ENCODE assay signal across 8 mouse cellular contexts in the genomic region with DNA sequence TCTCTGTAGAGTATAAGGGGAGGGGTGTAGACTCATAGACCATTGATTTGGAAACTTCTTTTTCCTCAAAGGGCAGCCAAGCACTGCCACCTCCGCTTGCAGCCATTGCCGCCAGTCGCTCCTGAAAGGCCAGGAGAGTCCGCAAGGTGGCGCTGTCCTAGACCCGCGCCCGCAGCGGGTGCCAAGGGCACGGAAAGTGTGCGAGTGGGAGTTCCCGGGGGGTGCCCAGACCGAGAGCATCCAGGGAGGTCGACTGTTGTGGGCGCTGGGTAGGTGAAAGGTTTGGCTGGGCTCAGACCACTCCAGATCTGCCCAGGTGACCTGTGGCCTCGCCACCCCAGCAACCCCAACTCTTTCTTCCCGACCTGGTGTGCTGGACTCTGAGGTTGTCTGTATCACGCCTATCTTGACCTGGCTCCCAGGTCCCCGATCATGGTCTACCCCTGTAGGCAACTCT. TPM values are rescaled to one million over a fixed set of nuclear protein-coding genes. Genes with fewer than 3 reads are reported as not detected.
DNase-seq lines count a peak whose midpoint lies in the region; ATAC-seq and TF ChIP-seq lines count a peak whose summit lies in the region.

No protein-coding gene starts in this region.

- TF ChIP-seq POLR2A in olfactory bulb, adult 2 months (IDR thresholded peaks at IDR 0.05; ENCODE audit: insufficient read depth, low read depth, low read length), result no peak

- no peaks in the 10 kb centered on the region for H3K9me3 ChIP-seq in forebrain, embryonic 12.5 days
- H3K9me3 ChIP-seq in lung, embryonic 15.5 days, result no peaks in the 10 kb centered on the region

- peak overlapping the region; percentile 61 for H3K9ac ChIP-seq in forebrain, embryonic 12.5 days
- peak overlapping the region; percentile 53 for H3K9ac ChIP-seq in lung, embryonic 15.5 days

- intact Hi-C loops in heart, postnatal 36 days (cut with DNase I), result loop anchor here (5.0 kb wide), 2 partner anchors 70 to 95 kb away; no protein-coding TSS in a partner anchor

- peak overlapping the region; percentile 95 for H3K4me2 ChIP-seq in forebrain, embryonic 12.5 days
- peak overlapping the region; percentile 91 for H3K4me2 ChIP-seq in lung, embryonic 15.5 days

- no peak overlapping the region for H3K27ac ChIP-seq in forebrain, embryonic 12.5 days
- peak overlapping the region; percentile 95 for H3K27ac ChIP-seq in layer of hippocampus, adult 2 months
- H3K27ac ChIP-seq in lung, embryonic 15.5 days, result no peak overlapping the region
- H3K27ac ChIP-seq in olfactory bulb, adult 2 months (ENCODE audit: insufficient read depth, low read depth, low read length), result peak overlapping the region; percentile 87

- H3K4me3 ChIP-seq in forebrain, embryonic 12.5 days (replicated peaks), result peak overlapping the region; percentile 59
- peak overlapping the region; percentile 78 for H3K4me3 ChIP-seq in layer of hippocampus, adult 2 months
- peak overlapping the region; percentile 51 for H3K4me3 ChIP-seq in lung, embryonic 15.5 days
- peak overlapping the region; percentile 85 for H3K4me3 ChIP-seq in olfactory bulb, adult 2 months (ENCODE audit: insufficient read depth, low read depth, low read length)

- no peaks in the 10 kb centered on the region for H3K36me3 ChIP-seq in forebrain, embryonic 12.5 days (replicated peaks)
- H3K36me3 ChIP-seq in lung, embryonic 15.5 days, result no peaks in the 10 kb centered on the region

- peak; percentile 85 to 87 for DNase-seq in left cerebral cortex, adult 18-20 months (ENCODE audit: low spot score in 2 of 2)
- DNase-seq in left cerebral cortex, adult 11 months (ENCODE audit: low spot score), result no peak
- peak; percentile 71 for DNase-seq in heart, postnatal 36 days
- peak; percentile 76 to 87 for DNase-seq in layer of hippocampus, adult 2 months (ENCODE audit: low spot score in 2 of 2)
- DNase-seq in thymus, adult 18-20 months, result peak; percentile 88 to 92

- ATAC-seq in forebrain, embryonic 12.5 days (ENCODE audit: low FRiP score), result peak; percentile 70
- peak; percentile 29; the same call in 1 of the 2 replicates for ATAC-seq in lung, embryonic 15.5 days (ENCODE audit: borderline replicate concordance, extremely low read depth, low FRiP score, low TSS enrichment)

- H3K27me3 ChIP-seq in forebrain, embryonic 12.5 days, result peaks cover 29% of the 10 kb centered on the region; the same call in 1 of the 2 replicates
- H3K27me3 ChIP-seq in lung, embryonic 15.5 days, result peaks cover 27% of the 10 kb centered on the region

- peaks cover 16% of the 10 kb centered on the region for H3K4me1 ChIP-seq in forebrain, embryonic 12.5 days
- peaks cover 13% of the 10 kb centered on the region for H3K4me1 ChIP-seq in lung, embryonic 15.5 days
- peaks cover 23% of the 10 kb centered on the region for H3K4me1 ChIP-seq in olfactory bulb, adult 2 months (ENCODE audit: control insufficient read depth, insufficient read depth, low read length)

- 2% methylated on average over 19 of the region's 19 CpGs for WGBS in forebrain, embryonic 12.5 days
- WGBS in lung, embryonic 15.5 days, result under 1% methylated on average over 19 of the region's 19 CpGs
- WGBS in olfactory bulb, adult 2 months, result under 1% methylated on average over 19 of the region's 19 CpGs

- TF ChIP-seq CTCF in layer of hippocampus, adult 2 months (conservative IDR thresholded peaks at IDR 0.05), result peak; percentile 97
- TF ChIP-seq CTCF in olfactory bulb, adult 2 months (IDR thresholded peaks at IDR 0.05; ENCODE audit: insufficient read depth, low read depth, low read length), result peak; percentile 93

RNA-seq across cellular contexts. Expression of a gene that starts 0.7 kb away (rescaled TPM):
- total RNA-seq in left cerebral cortex, adult 18-20 months (2021), result 100 to 1,000 TPM; 330 TPM
- polyA plus RNA-seq in forebrain, embryonic 12.5 days (2016; fragmentation: Nextera tagmentation; extraction: Ambion mirVana), result 6.9 and 10.5 TPM in 2 replicates
- total RNA-seq in heart, postnatal 36 days (2021), result under 1 TPM; 0.30 to 0.61 TPM
- total RNA-seq in layer of hippocampus, adult 2 months (2021), result 100 to 1,000 TPM; 390 to 415 TPM
- 0.98 and 1.8 TPM in 2 replicates for polyA plus RNA-seq in lung, embryonic 15.5 days (2015; fragmentation: Nextera tagmentation; extraction: Ambion mirVana)
- polyA plus RNA-seq in olfactory bulb, adult 2 months (2012; ENCODE audit: insufficient read depth, insufficient read length, low replicate concordance, missing spikeins), result 241 and 242 TPM in 2 replicates

Comparison
In these comparisons a context has a peak if more than half of its experiments do, and no peak if none do; other contexts are left out.
1. H3K27ac ChIP-seq: peak in layer of hippocampus, adult 2 months (single experiment) and olfactory bulb, adult 2 months (single experiment); none in forebrain, embryonic 12.5 days (single experiment) and lung, embryonic 15.5 days (single experiment).
2. RNA of a gene that starts 0.7 kb away (total RNA-seq): 390 to 415 TPM in layer of hippocampus, adult 2 months and 330 TPM in left cerebral cortex, adult 18-20 months; 0.30 to 0.61 TPM in heart, postnatal 36 days; every median in the first group is over 100 times any median in the second.
3. Peak in every context shown above with its lines, with median percentiles within 50 percentile points of each other: H3K4me3 ChIP-seq.